In genomic region chr1:131153018-131153629, GRCm38 (mm10) we compare ENCODE assay signal across 8 mouse cellular contexts. TPM values are rescaled to one million over a fixed set of nuclear protein-coding genes. Genes with fewer than 3 reads are reported as not detected.
DNase-seq lines count a peak whose midpoint lies in the region; ATAC-seq and TF ChIP-seq lines count a peak whose summit lies in the region.

Eif2d (plus strand) TSS chr1:131153181.

- peak within 1 kb of the TSS; percentile 81 for H3K4me2 ChIP-seq in forebrain, embryonic 16.5 days (ENCODE audit: low read length)
- peak within 1 kb of the TSS; percentile 89 for H3K4me2 ChIP-seq in lung, embryonic 14.5 days

- under 1% methylated on average over 27 of the region's 27 CpGs for WGBS in forebrain, embryonic 16.5 days
- under 1% methylated on average over 27 of the region's 27 CpGs for WGBS in lung, embryonic 14.5 days

- no peaks in the 10 kb centered on the region for H3K9me3 ChIP-seq in ES-E14 (ENCODE audit: control insufficient read depth, insufficient read depth, low read depth, low read length)
- no peaks in the 10 kb centered on the region for H3K9me3 ChIP-seq in forebrain, embryonic 16.5 days (ENCODE audit: control insufficient read depth, low read length)
- no peaks in the 10 kb centered on the region for H3K9me3 ChIP-seq in lung, embryonic 14.5 days (ENCODE audit: low read depth, low read length)

- intact Hi-C loops in heart, postnatal 36 days (cut with DNase I) = loop anchor here (2.0 to 5.0 kb wide), 2 partner anchors 164 to 276 kb away; no protein-coding TSS in a partner anchor

- H3K36me3 ChIP-seq in ES-E14 (ENCODE audit: control insufficient read depth, insufficient read depth, low read length, poor library complexity, severe bottlenecking) = peaks cover 2% of the 10 kb centered on the region; the same call in 1 of the 2 replicates
- no peaks in the 10 kb centered on the region for H3K36me3 ChIP-seq in forebrain, embryonic 16.5 days (ENCODE audit: control insufficient read depth, insufficient read depth)
- peaks cover 7% of the 10 kb centered on the region; the same call in 1 of the 2 replicates for H3K36me3 ChIP-seq in lung, embryonic 14.5 days (ENCODE audit: insufficient read depth)

- in situ Hi-C loops in ES-E14 (cut with MboI; ENCODE audit: low sequenced_read_pairs in 2 of 2, unreplicated experiment in 2 of 2) = no loop called here

- peak within 1 kb of the TSS; percentile 90 for H3K9ac ChIP-seq in ES-E14 (ENCODE audit: insufficient read depth, low read depth, low read length, poor library complexity, severe bottlenecking)
- H3K9ac ChIP-seq in forebrain, embryonic 16.5 days (replicated peaks; ENCODE audit: low read depth, low read length) = peak within 1 kb of the TSS; percentile 79
- H3K9ac ChIP-seq in lung, embryonic 14.5 days = peak within 1 kb of the TSS; percentile 68

- H3K4me1 ChIP-seq in ES-E14 (ENCODE audit: control insufficient read depth in 2 of 2, insufficient read depth in 2 of 2, low read length in 2 of 2, poor library complexity in 1 of 2) = peaks cover 6 to 15% of the 10 kb centered on the region in 2 experiments
- peaks cover 10% of the 10 kb centered on the region for H3K4me1 ChIP-seq in forebrain, embryonic 16.5 days (replicated peaks; ENCODE audit: control insufficient read depth, insufficient read depth, low read length)
- H3K4me1 ChIP-seq in lung, embryonic 14.5 days (ENCODE audit: insufficient read depth) = peaks cover 6% of the 10 kb centered on the region; the same call in 1 of the 2 replicates

- no peaks in the 10 kb centered on the region for H3K27me3 ChIP-seq in forebrain, embryonic 16.5 days (replicated peaks; ENCODE audit: control insufficient read depth, insufficient read depth, low read length)
- H3K27me3 ChIP-seq in lung, embryonic 14.5 days (ENCODE audit: insufficient read depth, low read length) = no peaks in the 10 kb centered on the region

- peak within 1 kb of the TSS; percentile 88 to 100 for H3K4me3 ChIP-seq in ES-E14 (ENCODE audit: insufficient read depth in 1 of 2, low read depth in 1 of 2, low read length in 2 of 2, poor library complexity in 1 of 2, severe bottlenecking in 1 of 2)
- peak within 1 kb of the TSS; percentile 83 for H3K4me3 ChIP-seq in forebrain, embryonic 16.5 days (replicated peaks; ENCODE audit: low read length)
- peak within 1 kb of the TSS; percentile 81 for H3K4me3 ChIP-seq in layer of hippocampus, adult 2 months
- H3K4me3 ChIP-seq in lung, embryonic 14.5 days (ENCODE audit: low read depth, low read length) = peak within 1 kb of the TSS; percentile 79

- 0 out of 2 replicates have a peak, but pooled peaks have one; percentile 4 for TF ChIP-seq CTCF in layer of hippocampus, adult 2 months (conservative IDR thresholded peaks at IDR 0.05)
- TF ChIP-seq CTCF in lung, embryonic 14.5 days (IDR thresholded peaks at IDR 0.05; ENCODE audit: low read depth) = no peak

- H3K27ac ChIP-seq in ES-E14 (ENCODE audit: insufficient read depth, low read depth, low read length, poor library complexity, severe bottlenecking) = peak within 1 kb of the TSS; percentile 80
- peak within 1 kb of the TSS; percentile 16; the same call in 1 of the 2 replicates for H3K27ac ChIP-seq in forebrain, embryonic 16.5 days (ENCODE audit: low read length)
- H3K27ac ChIP-seq in layer of hippocampus, adult 2 months = peak within 1 kb of the TSS; percentile 87
- 0 out of 2 replicates have a peak within 1 kb of the TSS, but pooled peaks have one; percentile 16 for H3K27ac ChIP-seq in lung, embryonic 14.5 days (ENCODE audit: low read depth)

- peak; percentile 100 for ATAC-seq in forebrain, embryonic 16.5 days
- peak; percentile 99 for ATAC-seq in lung, embryonic 14.5 days (ENCODE audit: insufficient read depth)

- DNase-seq in ES-E14 (ENCODE audit: low read depth, low spot score) = peak; percentile 86
- DNase-seq in cerebellum, adult 18-20 months = peak; percentile 93
- peak; percentile 87 for DNase-seq in heart, postnatal 36 days
- peak; percentile 85 to 89 for DNase-seq in layer of hippocampus, adult 2 months (ENCODE audit: low spot score in 2 of 2)
- DNase-seq in lung, embryonic 14.5 days = peak; percentile 93
- DNase-seq in ovary, adult 18-20 months (ENCODE audit: low spot score) = peak; percentile 77
- peak; percentile 90 for DNase-seq in thymus, postnatal 0 days (ENCODE audit: low spot score)

TF ChIP-seq in ES-E14, 5 proteins besides CTCF, POLR2A, EP300 and RAD21:
- no peak for TF ChIP-seq CHD2 (IDR thresholded peaks at IDR 0.05; ENCODE audit: low read depth, low read length)
- no peak for TF ChIP-seq MAFK (IDR thresholded peaks at IDR 0.05; ENCODE audit: insufficient read depth, low read depth, low read length)
- TF ChIP-seq ZC3H11A (IDR thresholded peaks at IDR 0.05; ENCODE audit: borderline replicate concordance, low read depth, low read length) = no peak
- TF ChIP-seq ZNF384 (IDR thresholded peaks at IDR 0.05; ENCODE audit: low read depth, low read length) = no peak
- TF ChIP-seq HCFC1 (IDR thresholded peaks at IDR 0.05; ENCODE audit: borderline replicate concordance, insufficient read depth, low read length) = no peak

RNA-seq across cellular contexts. Expression of gene Eif2d, which starts in this region (rescaled TPM):
- total RNA-seq in ES-E14 (2012; rRNA removed) = 64.5 and 70.1 TPM in 2 replicates
- 64.1 and 64.4 TPM in 2 replicates for polyA plus RNA-seq in forebrain, embryonic 16.5 days (2015; fragmentation: Nextera tagmentation; extraction: Ambion mirVana)
- total RNA-seq in heart, postnatal 36 days (2021) = 10 to 100 TPM; 34.0 to 39.3 TPM
- total RNA-seq in layer of hippocampus, adult 2 months (2021) = 10 to 100 TPM; 41.2 to 48.6 TPM
- polyA plus RNA-seq in lung, embryonic 14.5 days (2014; fragmentation: Nextera tagmentation; extraction: Ambion mirVana) = 58.0 and 63.5 TPM in 2 replicates
- polyA plus RNA-seq in thymus, postnatal 0 days (2015; fragmentation: Nextera tagmentation; extraction: Ambion mirVana) = 52.1 and 52.3 TPM in 2 replicates

Comparison
In these comparisons a context has a peak if more than half of its experiments do, and no peak if none do; other contexts are left out.
1. Peak in every context shown above with its lines: DNase-seq, ATAC-seq, H3K4me3 ChIP-seq and H3K27ac ChIP-seq.
2. H3K27ac ChIP-seq: peak in every context shown above with its lines; median percentile 87 in layer of hippocampus, adult 2 months; 80 in ES-E14; 16 in forebrain, embryonic 16.5 days; 16 in lung, embryonic 14.5 days.